Mouse (Mus musculus) thymus, postnatal 0 days (tissue): ENCODE results near the gene Ufl1. TPM values are rescaled to one million over a fixed set of nuclear protein-coding genes. Genes with fewer than 3 reads are reported as not detected.

Experiments
- polyA plus RNA-seq: library from polyadenylated mRNA; unstranded; fragments of >200 nt; fragmentation: Nextera tagmentation; extraction: Ambion mirVana; gene quantifications from 2 replicates; pipeline ENCODE4 v1.2.1, GENCODE M21; 2015

The Ufl1 gene
- polyA plus RNA-seq, 1 experiment from 2014 or later: 36.0 TPM

Other genes with a start within 250 kb of the Ufl1 start
- 0.36 TPM in 1 of 2 replicates, not detected in the other for gene Fhl5, start 38.9 kb downstream of the Ufl1 start, polyA plus RNA-seq